Mouse (Mus musculus) monocyte, adult 2 months (primary cell): ENCODE measurements around the gene Nf2.
"Not testable (repeated sequence)": the region's sequence is repeated elsewhere in the genome, so short reads cannot be mapped to it uniquely, and the experiment has no call there.

ENCODE experiments used
- DNase-seq, 2 experiments: peaks; one replicate each; pipeline ENCODE4 v3.0.0; 2022; ENCODE audit warnings: low spot score in 2 of 2, low read depth in 1 of 2

The Nf2 gene

DNA sequence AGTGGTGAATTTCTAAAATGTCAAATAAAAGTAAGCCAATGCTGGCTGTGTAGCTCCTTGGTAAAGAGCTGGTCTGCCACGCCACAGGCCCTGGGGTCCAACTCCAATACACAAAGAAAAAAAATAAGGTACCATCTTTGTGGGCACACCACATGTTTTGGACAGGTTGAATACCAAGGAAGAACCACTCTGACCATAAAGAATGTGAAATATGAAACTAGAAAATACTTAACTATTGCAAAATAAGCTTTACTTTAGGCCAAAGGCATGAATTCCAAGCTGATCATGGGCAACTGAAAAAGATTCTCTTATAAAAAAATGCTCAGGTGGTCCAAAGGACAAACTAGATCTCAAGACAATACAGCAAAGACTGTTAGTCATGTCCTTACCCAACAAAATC, 11.1 kb downstream of the Nf2 start:
- DNase-seq: no peak

DNA sequence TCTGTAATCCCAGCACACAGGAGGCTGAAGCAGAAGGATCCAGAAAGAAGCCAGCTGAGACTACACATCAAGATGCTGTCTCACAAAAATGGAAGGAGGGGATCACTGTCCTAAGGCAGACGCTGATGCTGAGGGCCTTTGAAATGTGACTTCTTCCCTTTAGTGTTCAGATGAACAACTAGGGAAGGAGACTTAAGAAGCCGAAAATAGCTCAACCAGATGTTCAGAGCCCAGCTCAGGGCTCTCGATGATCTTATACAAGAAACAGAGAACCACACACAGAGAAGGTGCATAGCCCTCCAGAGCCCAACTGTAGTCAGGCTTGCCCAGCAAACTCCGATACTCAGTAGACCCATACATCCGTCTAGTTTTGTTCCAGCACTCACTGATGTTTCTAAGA, 12.0 kb downstream of the Nf2 start:
- DNase-seq: no peak

DNA sequence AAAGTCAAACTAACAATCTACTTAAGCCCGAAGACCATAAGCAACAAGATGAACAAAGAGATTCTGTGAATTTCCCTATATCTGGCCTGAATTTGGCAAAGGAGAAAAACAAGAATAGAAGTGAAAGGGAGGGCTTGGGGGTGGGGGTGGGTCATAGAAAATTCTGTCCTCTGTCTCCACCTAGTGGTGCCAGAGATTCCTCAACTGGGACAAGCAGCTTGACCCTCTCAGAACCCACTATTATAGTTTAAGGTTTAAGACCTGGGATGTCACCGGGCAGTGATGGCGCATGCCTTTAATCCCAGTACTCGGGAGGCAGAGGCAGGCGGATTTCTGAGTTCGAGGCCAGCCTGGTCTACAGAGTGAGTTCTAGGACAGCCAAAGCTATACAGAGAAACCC, 12.6 kb downstream of the Nf2 start:
- DNase-seq: no peak

DNA sequence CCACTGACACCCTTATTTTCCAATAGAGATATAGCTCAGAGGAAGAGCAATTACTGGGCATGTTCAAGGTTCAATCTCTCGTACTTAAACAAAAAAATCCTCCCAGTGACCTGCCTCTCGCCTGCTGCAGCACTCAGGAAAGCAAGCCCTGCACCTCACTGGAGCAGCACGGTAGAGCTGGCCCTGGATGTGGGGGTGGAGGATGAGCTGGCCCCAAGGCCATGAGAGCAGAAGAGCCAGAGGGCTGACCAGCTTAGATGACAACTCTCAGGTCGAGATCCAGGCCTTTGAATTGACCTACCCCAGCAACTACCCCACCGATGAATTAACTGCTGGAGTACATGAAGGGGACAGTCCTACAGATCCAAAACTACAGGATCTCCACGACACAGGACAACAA, 13.9 kb downstream of the Nf2 start:
- no peak for DNase-seq

DNA sequence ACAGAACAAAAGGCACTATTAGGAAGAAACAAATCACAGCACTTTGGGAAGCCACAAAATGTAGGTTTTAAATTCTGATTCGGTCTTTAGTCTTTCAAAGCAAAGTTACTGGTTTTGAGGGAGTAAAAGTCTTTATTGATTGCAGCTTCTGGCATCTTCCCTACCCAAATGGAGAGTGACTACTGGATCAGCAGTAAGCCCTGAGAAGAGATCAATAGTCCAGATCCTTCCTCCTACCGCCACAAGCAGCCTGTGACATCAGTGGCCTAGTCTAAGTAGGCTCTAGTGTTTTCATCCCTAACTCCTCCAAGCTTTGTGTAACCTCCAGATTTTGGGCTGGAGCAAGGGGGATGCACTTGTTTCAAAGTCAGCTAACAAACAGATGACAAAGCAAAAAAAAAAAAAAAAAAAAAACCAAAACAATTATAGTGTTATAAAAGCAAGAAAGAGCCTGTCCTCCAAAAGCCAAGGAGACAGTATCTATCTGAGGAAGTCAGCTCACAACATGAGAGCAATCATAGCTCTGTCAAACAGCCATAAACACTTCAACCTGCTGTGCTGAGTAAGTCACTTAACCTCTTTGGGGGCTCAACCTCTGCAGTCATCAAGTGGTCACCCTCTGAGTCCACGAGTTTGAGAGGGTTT, 15.9 kb downstream of the Nf2 start:
- DNase-seq: no peak

DNA sequence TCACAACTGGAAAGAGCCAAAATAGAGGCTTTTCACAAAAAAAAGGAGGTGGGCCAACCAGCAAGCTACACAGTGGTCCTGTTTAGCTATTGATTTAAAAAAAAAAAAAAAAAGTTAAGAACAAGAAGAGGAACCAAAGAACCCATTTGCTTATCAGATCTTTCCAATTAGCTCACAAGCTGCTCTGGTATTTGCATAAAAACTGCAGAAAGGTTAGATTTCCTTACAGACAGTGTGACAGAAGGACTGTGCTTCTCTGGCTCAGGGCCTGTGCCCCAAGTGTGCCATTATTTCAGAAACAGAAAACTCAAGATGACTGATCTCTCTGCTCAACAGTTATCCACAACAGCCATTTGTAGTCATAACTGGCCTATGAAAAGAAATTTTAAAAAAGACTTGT, 18.3 kb downstream of the Nf2 start:
- no peak for DNase-seq

DNA sequence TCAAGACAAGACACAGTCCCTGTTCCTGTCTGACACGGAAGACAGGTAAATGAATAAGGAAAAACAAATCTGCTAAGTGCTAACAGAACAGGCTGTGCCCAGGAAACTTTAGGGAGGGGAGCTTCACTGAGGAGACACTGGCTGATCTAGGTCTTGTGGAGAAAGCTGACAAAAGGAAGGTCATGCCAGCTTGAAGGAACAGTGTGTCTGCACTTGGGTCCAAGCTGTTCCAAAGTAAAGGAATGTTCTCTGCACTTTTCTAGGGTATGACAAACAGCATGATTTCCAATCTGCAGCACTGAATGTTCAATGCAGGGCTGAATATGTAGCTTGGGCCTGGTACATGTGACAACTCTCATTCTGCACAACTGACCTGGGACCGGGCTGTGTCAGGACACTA, 21.4 kb downstream of the Nf2 start:
- DNase-seq: no peak

DNA sequence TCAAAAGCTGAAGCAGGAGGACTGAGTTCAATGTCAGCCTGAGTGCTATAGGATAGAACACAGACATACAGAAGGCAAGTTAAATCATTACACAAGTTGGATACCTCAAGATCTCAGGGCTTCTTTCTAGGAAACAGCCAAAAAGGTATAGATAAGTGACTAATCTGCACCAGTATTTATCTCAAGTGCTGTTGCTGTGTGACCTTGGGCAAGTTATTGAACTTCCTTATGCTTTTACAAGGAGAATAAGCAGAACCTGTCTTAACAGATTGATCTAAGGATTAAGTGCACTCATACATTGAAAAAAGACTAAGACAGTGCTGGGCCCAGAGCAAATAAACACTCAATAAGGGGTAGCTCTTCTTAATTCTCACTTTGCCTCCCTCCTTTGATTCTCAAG, 22.0 kb downstream of the Nf2 start:
- no peak for DNase-seq

DNA sequence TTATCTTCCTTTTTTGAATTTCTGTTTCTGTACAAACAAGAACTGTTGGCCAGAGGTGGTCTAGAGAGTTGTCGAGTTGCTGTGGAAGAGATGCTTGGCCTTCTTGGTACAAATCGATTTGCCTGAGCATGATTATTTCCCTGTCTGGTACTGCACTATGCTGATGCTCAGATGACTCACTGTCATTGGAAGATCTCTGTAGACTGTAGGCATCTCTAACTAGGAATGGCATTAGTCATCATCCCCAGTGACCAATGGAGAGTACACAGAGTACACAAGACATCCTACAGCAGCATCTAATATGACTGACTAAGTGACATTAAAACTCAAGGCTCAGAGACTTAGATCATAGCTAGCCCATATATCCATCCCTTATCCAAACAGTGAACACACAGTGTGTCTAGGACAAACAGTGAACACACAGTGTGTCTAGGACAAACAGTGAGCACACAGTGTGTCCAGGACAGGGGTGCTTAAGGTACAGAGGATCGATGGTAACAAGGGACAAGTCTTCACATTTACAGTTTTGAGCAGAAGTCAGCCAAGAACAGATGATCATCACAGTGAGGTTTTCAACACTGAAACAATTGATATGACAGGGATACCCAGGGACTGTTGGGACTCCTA, 23.1 kb downstream of the Nf2 start:
- no peak for DNase-seq

DNA sequence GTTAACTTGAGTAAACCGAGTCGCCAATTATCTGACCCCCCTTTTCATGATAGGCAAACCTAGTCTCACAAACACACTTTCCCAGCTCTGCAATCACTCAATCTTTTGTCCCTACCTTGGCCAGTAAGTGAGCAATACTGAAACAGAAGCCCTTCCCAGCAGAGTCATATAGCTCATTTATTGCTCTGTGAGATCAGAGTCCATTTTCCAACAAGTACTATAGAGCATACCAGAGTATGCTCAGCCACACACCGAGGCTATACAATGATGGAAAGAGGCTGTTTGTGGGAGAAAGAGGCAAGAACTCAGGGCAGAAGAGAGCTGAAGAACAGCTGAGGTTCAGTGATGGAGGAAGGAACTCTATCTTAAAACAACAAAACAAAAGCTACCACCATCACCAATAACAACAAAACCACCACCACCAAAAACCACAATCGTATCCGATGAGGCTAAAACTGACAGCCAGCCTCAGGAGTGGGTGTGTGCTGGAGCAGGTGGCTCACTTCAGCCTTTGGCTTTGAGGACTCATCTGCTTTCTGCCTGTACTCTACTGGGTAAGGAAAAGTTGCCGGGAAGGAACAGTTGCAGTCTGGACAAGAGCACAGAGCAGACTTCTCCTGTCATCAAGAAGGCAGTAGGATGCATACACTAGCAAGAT, 25.6 kb downstream of the Nf2 start:
- DNase-seq: no peak

DNA sequence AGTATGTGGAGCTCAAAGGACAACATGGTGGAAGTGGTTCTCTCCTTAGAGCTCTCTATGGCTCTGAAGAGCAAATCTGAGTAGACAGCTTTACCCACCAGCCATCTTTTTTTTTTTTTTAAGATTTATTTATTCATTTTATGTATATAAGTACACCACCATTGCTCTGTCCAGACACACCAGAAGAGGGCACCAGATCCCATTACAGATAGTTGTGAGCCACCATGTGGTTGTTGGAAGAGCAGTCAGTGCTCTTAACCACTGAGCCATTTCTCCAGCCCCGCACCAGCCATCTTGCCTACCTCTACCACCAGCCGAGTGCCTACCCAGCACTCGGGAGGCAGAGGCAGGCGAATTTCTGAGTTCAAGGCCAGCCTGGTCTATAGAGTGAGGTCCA, 26.9 kb downstream of the Nf2 start:
- DNase-seq: not testable (repeated sequence)

DNA sequence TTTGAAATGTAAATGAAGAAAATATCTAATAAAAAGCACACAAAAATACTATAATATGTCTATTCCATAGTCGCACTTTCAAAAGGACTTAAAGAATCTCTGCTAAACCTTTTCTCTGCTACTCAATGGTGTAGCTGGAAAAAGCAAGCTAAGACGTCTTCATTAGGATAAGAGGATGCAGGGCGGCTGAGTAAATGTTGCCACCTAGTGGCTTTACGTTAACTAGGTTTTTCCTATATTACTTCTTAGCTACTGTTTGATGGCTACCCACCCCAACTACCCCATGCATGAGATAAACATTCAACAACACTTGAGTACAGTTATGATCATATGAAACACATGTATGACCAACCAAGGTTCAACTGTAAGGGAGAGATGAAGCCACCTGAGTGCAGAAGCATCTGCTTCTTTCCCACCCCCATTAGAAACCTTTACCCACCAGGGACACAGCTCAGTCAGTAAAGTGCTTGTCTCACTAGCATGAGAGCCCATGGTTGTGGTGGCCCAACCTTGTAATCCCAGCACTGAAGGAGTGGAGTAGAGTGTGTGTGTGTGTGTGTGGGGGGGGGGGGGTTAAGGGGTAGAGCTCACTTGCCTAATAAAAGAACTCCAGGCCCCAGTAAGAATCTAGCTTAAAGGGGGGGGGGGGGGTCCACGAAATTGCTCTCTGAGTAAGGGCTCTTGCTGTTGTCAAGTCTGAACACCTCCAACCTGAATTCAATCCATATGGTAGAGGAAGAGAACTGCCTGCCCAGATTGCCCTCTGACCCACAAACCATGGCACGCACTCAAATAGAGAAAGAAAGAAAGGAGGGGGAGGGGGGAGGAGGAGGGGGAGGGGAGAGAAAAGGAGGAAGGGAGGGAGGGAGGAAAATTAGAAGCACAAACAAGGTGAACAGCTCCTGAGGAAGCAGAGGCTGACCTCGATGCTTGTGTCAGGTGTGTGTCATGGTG, 27.6 kb downstream of the Nf2 start:
- DNase-seq: no peak

DNA sequence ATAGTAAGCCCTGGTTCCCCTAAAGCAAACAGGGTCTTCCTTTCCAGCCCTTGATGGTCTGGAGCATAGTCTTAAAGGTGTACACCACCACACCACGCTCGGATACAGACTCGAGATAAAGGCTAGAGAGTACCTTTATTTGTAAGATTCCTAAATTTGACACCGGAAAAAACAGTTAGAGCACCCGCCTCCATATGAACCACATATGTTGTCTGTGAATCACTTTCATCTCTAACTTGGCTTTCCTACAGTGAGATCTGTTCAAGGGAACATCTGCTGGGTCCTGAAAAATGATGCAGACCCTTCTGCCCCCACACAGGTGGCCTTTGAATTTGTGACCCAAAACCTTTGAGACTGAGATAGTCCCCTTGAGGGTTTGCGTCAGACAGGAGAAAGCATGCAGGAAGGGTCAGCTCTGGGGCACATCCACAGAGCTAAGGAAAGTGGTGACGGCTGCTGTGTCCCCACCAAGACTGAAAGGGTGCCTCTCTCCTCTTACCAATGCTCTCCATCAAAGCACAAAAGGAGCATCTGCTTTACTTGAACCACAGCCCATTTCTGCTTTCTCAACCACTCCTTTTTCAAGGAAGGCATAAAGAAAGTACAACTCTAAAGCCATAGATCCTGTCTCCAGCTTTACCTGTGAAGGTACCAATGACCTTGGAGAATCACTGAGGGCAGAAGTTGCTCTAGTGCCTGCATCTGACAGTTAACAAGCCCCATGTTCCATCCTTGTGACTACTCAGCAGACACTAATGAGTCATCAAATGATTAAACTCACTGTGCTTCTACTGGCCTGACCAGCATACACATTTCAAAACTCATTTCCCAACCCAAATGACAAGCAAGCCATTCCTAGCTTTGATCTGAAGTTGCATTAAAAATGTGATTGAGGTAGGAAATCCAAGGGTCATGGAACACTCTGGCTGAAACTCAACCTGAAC, 34.6 kb downstream of the Nf2 start:
- DNase-seq: no peak

DNA sequence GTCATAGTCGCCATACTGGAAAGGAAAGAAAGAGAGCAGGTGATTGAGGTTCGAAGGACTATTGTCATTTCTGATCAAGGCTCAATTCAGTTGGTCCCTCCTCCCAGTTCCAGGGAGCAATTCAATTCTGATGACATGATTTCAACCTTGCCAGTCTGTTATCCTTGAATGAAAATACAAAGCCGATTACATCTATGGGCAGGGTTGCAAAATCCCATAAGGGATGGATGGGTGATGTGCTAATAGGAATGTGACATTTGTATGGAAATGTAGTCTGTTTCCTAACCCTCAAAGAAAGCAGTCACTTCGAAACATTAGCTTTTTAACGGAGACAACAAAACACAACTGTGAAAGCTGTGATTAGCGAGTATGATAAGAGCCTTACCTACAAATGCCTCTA, 41.0 kb downstream of the Nf2 start:
- no peak for DNase-seq

DNA sequence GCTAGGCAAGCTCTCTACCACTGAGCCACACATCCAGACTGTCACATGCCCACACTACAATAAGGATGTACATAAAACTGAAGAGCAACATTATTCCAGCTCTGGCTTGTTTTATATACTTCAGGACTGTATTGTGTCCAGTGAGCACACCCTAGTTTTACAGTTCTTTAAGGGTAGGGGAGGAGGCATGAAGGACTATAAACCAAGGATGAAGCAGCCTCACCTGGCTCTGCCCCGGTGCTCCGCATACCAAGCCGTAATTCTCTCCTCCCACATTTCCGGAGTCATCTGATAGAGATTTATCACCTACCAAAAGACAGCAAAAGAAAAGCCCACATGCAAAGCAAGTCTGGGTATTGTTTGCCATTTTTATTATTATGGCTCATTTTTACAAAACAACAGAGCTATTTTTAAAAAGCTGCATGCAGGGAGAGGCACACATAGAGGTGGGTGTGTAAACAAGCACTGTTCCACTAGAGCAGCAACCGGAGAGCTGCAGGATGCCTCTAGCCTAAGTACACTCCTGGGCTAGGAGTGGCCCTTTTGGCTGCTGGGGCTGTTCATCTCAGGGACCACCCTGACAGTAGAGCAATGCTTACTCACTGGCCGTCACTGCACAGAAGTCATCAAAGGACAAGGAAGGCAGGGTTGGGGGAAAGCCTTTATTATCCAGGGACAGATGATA, 43.2 kb downstream of the Nf2 start:
- DNase-seq: no peak

DNA sequence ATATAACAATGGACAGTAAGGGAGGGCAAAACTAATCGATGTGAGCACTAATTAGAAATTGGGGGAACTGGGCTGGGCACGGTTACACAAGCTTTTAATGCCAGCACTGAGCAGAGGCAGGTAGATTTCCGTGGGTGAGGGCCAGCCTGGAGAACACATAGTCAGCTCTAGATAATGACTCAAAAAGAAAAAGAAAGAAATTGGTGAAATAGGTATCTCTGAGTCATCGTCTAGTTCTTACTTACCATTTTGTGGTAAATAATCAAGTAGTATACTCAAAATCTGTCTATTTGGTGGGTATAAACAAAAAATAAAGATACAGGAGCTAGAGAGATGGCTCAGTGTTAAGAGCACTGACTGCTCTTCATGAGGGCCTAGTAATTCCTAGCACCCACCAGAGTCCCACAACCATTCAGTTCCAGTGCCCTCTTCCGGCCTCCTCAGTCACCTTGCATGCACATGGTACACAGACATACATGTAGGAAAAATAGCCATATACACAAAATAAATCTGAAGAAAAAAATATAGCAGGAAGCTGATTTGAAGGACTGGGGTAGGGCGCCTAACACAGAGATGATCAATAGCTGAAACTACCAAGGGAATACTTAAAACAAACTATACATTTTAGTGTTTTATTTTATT, 44.3 kb downstream of the Nf2 start:
- no peak for DNase-seq

DNA sequence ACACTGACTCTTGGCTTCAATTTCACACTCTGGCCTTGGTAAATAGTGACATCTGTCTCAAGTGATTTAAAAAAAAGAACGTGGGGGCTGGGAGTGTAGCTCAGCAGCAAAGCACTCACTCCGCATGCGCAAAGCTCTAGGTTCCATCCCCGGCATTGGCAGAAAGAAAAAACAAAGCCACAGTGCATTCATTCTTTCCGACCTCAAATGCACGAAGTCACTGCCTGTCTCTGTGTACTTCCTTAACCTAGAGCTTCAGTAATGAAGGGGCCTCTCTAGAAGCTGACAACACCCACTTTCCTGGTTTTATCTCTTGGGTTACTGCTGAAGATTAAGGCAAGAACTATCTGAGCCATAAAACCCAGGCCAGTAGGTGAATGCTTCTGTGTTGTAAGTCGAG, 45.4 kb downstream of the Nf2 start:
- no peak for DNase-seq

DNA sequence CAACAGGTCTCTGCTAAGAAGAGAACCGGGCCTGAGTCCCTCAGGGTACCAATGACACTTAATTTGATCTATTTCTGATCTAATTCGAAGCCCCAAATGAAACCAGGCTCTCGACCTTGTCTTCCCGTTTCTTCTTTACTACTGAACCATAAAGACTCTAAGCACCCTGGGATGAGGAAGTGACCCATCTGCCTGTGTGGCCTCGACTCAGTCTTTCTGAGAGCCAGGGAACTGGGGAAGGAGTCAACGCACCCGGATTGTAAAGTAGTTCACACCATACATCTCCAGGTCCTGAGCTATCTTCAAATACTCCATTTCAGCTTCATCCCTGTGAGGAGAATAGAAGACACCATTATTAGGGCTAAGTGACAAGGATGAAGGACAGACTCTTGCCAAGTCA, 45.9 kb downstream of the Nf2 start:
- no peak for DNase-seq

DNA sequence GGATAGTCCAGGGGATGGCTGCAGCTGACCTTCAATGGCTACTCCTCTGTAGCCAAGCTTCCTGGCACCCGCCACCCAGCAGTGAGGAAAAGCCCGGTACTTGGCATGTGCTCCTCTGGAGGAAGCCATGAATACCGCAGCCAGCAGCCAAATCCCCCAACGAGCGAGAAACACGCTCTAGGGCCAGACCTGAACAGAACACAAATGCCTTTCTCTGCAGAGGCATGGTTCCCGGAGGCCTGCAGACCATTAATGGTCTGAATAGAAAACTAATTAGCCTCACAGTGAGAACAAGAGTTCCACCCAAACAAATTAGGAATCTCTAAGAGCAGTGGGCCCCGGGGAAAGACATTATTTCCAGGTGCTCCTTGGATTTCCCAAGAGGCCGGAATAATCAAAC, 46.3 kb downstream of the Nf2 start:
- DNase-seq: no peak

DNA sequence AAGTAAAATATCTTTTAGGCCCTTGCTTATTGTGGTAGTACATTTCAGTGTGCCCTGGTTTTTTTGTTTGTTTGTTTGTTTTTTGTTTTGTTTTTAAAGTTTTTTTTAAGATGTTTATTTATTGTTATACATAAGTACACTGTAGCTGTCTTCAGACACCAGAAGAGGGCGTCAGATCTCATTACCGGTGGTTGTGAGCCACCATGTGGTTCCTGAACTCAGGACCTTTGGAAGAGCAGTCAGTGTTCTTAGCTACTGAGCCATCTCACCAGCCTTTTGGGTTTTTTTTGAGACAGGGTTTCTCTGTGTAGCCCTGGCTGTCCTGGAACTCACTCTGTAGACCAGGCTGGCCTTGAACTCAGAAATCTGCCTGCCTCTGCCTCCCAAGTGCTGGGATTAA, 46.9 kb downstream of the Nf2 start:
- not testable (repeated sequence) for DNase-seq
